Mouse (Mus musculus): Measurements from ENCODE around the gene Ivns1abp. TPM values are rescaled to one million over a fixed set of nuclear protein-coding genes. Genes with fewer than 3 reads are reported as not detected.

Ivns1abp gene
- polyA plus RNA-seq, 1 experiment from 2014 or later, result 220 TPM

GRCm38 (mm10) chr1:151368444-151368843 is 24.2 kb downstream of the Ivns1abp start:
- WGBS, result 64% methylated on average over 3 of the region's 3 CpGs
- Histone ChIP-seq H3K4me3 (ENCODE audit: low read depth, low read length) (no peak overlapping the region), H3K27ac (ENCODE audit: low read depth, low read length) (no peak overlapping the region), H3K4me2 (ENCODE audit: low read depth, low read length) (no peak overlapping the region), H3K27me3 (ENCODE audit: control insufficient read depth, insufficient read depth, low read length) (no peaks in the 10 kb centered on the region), H3K36me3 (ENCODE audit: control insufficient read depth, insufficient read depth, low read length) (peaks cover 28% of the 10 kb centered on the region), H3K4me1 (ENCODE audit: control insufficient read depth, insufficient read depth, low read length) (no peaks in the 10 kb centered on the region), H3K9ac (replicated peaks; ENCODE audit: low read depth, low read length) (no peak overlapping the region), H3K9me3 (ENCODE audit: control insufficient read depth, low read length) (no peaks in the 10 kb centered on the region)
- no peak for ATAC-seq (ENCODE audit: low read depth)

- H3K4me2 ChIP-seq (ENCODE audit: low read depth, low read length), result no peak overlapping the region
- no peak overlapping the region for H3K27ac ChIP-seq (ENCODE audit: low read depth, low read length)
- H3K27me3 ChIP-seq (ENCODE audit: control insufficient read depth, insufficient read depth, low read length), result no peaks in the 10 kb centered on the region
- H3K9me3 ChIP-seq (ENCODE audit: control insufficient read depth, low read length), result no peaks in the 10 kb centered on the region
- no peak overlapping the region for H3K4me3 ChIP-seq (ENCODE audit: low read depth, low read length)
- WGBS, result 90% methylated on average over 3 of the region's 3 CpGs
- no peak for ATAC-seq (ENCODE audit: low read depth)
- H3K4me1 ChIP-seq (ENCODE audit: control insufficient read depth, insufficient read depth, low read length), result no peaks in the 10 kb centered on the region
- H3K36me3 ChIP-seq (ENCODE audit: control insufficient read depth, insufficient read depth, low read length), result peaks cover 17% of the 10 kb centered on the region; the same call in 1 of the 2 replicates
- no peak overlapping the region for H3K9ac ChIP-seq (replicated peaks; ENCODE audit: low read depth, low read length)
Measured at GRCm38 (mm10) chr1:151370573-151370972, 26.3 kb downstream of the Ivns1abp start.

GRCm38 (mm10) chr1:151371543-151371942 is 27.3 kb downstream of the Ivns1abp start:
- Histone ChIP-seq H3K27me3 (ENCODE audit: control insufficient read depth, insufficient read depth, low read length) (no peaks in the 10 kb centered on the region), H3K4me1 (ENCODE audit: control insufficient read depth, insufficient read depth, low read length) (no peaks in the 10 kb centered on the region), H3K4me2 (ENCODE audit: low read depth, low read length) (no peak overlapping the region), H3K9ac (replicated peaks; ENCODE audit: low read depth, low read length) (no peak overlapping the region), H3K9me3 (ENCODE audit: control insufficient read depth, low read length) (no peaks in the 10 kb centered on the region), H3K4me3 (ENCODE audit: low read depth, low read length) (no peak overlapping the region), H3K27ac (ENCODE audit: low read depth, low read length) (no peak overlapping the region), H3K36me3 (ENCODE audit: control insufficient read depth, insufficient read depth, low read length) (peaks cover 12% of the 10 kb centered on the region; the same call in 1 of the 2 replicates)
- ATAC-seq (ENCODE audit: low read depth), result no peak
- 92% methylated on average over 5 of the region's 5 CpGs for WGBS

- WGBS, result 98% methylated on average over 1 of the region's 1 CpGs
- no peak overlapping the region for H3K27ac ChIP-seq (ENCODE audit: low read depth, low read length)
- H3K9me3 ChIP-seq (ENCODE audit: control insufficient read depth, low read length), result no peaks in the 10 kb centered on the region
- no peak overlapping the region for H3K9ac ChIP-seq (replicated peaks; ENCODE audit: low read depth, low read length)
- H3K36me3 ChIP-seq (ENCODE audit: control insufficient read depth, insufficient read depth, low read length), result peaks cover 12% of the 10 kb centered on the region; the same call in 1 of the 2 replicates
- no peak overlapping the region for H3K4me2 ChIP-seq (ENCODE audit: low read depth, low read length)
- no peaks in the 10 kb centered on the region for H3K4me1 ChIP-seq (ENCODE audit: control insufficient read depth, insufficient read depth, low read length)
- no peak overlapping the region for H3K4me3 ChIP-seq (ENCODE audit: low read depth, low read length)
- ATAC-seq (ENCODE audit: low read depth), result no peak
- no peaks in the 10 kb centered on the region for H3K27me3 ChIP-seq (ENCODE audit: control insufficient read depth, insufficient read depth, low read length)
Measured at GRCm38 (mm10) chr1:151372823-151373222, 28.5 kb downstream of the Ivns1abp start.

GRCm38 (mm10) chr1:151377353-151377752 is 33.1 kb downstream of the Ivns1abp start:
- 90% methylated on average over 3 of the region's 3 CpGs for WGBS
- no peak for ATAC-seq (ENCODE audit: low read depth)
- Histone ChIP-seq H3K27me3 (ENCODE audit: control insufficient read depth, insufficient read depth, low read length) (no peaks in the 10 kb centered on the region), H3K4me3 (ENCODE audit: low read depth, low read length) (no peak overlapping the region), H3K27ac (ENCODE audit: low read depth, low read length) (no peak overlapping the region), H3K4me2 (ENCODE audit: low read depth, low read length) (no peak overlapping the region), H3K36me3 (ENCODE audit: control insufficient read depth, insufficient read depth, low read length) (no peaks in the 10 kb centered on the region), H3K9ac (replicated peaks; ENCODE audit: low read depth, low read length) (no peak overlapping the region), H3K4me1 (ENCODE audit: control insufficient read depth, insufficient read depth, low read length) (no peaks in the 10 kb centered on the region), H3K9me3 (ENCODE audit: control insufficient read depth, low read length) (no peaks in the 10 kb centered on the region)

GRCm38 (mm10) chr1:151390029-151390428 is 45.8 kb downstream of the Ivns1abp start:
- Histone ChIP-seq H3K4me3 (ENCODE audit: low read depth, low read length) (no peak overlapping the region), H3K27ac (ENCODE audit: low read depth, low read length) (no peak overlapping the region), H3K9me3 (ENCODE audit: control insufficient read depth, low read length) (no peaks in the 10 kb centered on the region), H3K4me1 (ENCODE audit: control insufficient read depth, insufficient read depth, low read length) (no peaks in the 10 kb centered on the region), H3K27me3 (ENCODE audit: control insufficient read depth, insufficient read depth, low read length) (no peaks in the 10 kb centered on the region), H3K4me2 (ENCODE audit: low read depth, low read length) (no peak overlapping the region), H3K9ac (replicated peaks; ENCODE audit: low read depth, low read length) (no peak overlapping the region), H3K36me3 (ENCODE audit: control insufficient read depth, insufficient read depth, low read length) (0 out of 2 replicates have a peak, but pooled peaks cover 1% of the 10 kb centered on the region)
- WGBS, result 95% methylated on average over 1 of the region's 1 CpGs
- ATAC-seq (ENCODE audit: low read depth), result no peak

GRCm38 (mm10) chr1:151409827-151410226 is 65.5 kb downstream of the Ivns1abp start:
- H3K36me3 ChIP-seq (ENCODE audit: control insufficient read depth, insufficient read depth, low read length), result no peaks in the 10 kb centered on the region
- no peak overlapping the region for H3K4me3 ChIP-seq (ENCODE audit: low read depth, low read length)
- no peak overlapping the region for H3K4me2 ChIP-seq (ENCODE audit: low read depth, low read length)
- H3K27me3 ChIP-seq (ENCODE audit: control insufficient read depth, insufficient read depth, low read length), result no peaks in the 10 kb centered on the region
- no peaks in the 10 kb centered on the region for H3K9me3 ChIP-seq (ENCODE audit: control insufficient read depth, low read length)
- ATAC-seq (ENCODE audit: low read depth), result no peak
- no peak overlapping the region for H3K9ac ChIP-seq (replicated peaks; ENCODE audit: low read depth, low read length)
- WGBS, result 91% methylated on average over 3 of the region's 3 CpGs
- H3K27ac ChIP-seq (ENCODE audit: low read depth, low read length), result no peak overlapping the region
- no peaks in the 10 kb centered on the region for H3K4me1 ChIP-seq (ENCODE audit: control insufficient read depth, insufficient read depth, low read length)

Other genes with a start within 250 kb of the Ivns1abp start
- not detected in 2 replicates for gene Gm47985, start 161.9 kb upstream of the Ivns1abp start, polyA plus RNA-seq (2014; fragmentation: Nextera tagmentation; extraction: Ambion mirVana)
- gene Gm8947, start 152.1 kb upstream of the Ivns1abp start, polyA plus RNA-seq (2014; fragmentation: Nextera tagmentation; extraction: Ambion mirVana), result not detected in 2 replicates
- gene Gm47995, start 146.0 kb upstream of the Ivns1abp start, polyA plus RNA-seq (2014; fragmentation: Nextera tagmentation; extraction: Ambion mirVana), result not detected in 2 replicates
- not detected in 2 replicates for gene 3110040M04Rik, start 140.4 kb upstream of the Ivns1abp start, polyA plus RNA-seq (2014; fragmentation: Nextera tagmentation; extraction: Ambion mirVana)
- not detected in 2 replicates for gene Gm47996, start 134.3 kb upstream of the Ivns1abp start, polyA plus RNA-seq (2014; fragmentation: Nextera tagmentation; extraction: Ambion mirVana)
- 15.2 and 19.9 TPM in 2 replicates for gene Swt1, start 84.0 kb downstream of the Ivns1abp start, polyA plus RNA-seq (2014; fragmentation: Nextera tagmentation; extraction: Ambion mirVana)
- 42.3 and 48.9 TPM in 2 replicates for gene Trmt1l, start 84.1 kb downstream of the Ivns1abp start, polyA plus RNA-seq (2014; fragmentation: Nextera tagmentation; extraction: Ambion mirVana)
- gene Rnf2, start 156.5 kb downstream of the Ivns1abp start, polyA plus RNA-seq (2014; fragmentation: Nextera tagmentation; extraction: Ambion mirVana), result 124 and 130 TPM in 2 replicates
- gene Fam129a, start 226.7 kb downstream of the Ivns1abp start, polyA plus RNA-seq (2014; fragmentation: Nextera tagmentation; extraction: Ambion mirVana), result 2.4 and 3.3 TPM in 2 replicates